Mouse (Mus musculus) liver, adult (tissue): ENCODE results near the gene Rtn3.
A peak's percentile ranks its signal among the peaks of the same experiment; 100 is the strongest.

ENCODE experiments used
- GATA4 ChIP-seq: IDR thresholded peaks from 2 replicates; pipeline ENCODE4 v1.6.1; 2014; ENCODE audit warnings: mild to moderate bottlenecking, low read length; ENCODE audit not compliant: insufficient replicate concordance

Rtn3 gene

DNA sequence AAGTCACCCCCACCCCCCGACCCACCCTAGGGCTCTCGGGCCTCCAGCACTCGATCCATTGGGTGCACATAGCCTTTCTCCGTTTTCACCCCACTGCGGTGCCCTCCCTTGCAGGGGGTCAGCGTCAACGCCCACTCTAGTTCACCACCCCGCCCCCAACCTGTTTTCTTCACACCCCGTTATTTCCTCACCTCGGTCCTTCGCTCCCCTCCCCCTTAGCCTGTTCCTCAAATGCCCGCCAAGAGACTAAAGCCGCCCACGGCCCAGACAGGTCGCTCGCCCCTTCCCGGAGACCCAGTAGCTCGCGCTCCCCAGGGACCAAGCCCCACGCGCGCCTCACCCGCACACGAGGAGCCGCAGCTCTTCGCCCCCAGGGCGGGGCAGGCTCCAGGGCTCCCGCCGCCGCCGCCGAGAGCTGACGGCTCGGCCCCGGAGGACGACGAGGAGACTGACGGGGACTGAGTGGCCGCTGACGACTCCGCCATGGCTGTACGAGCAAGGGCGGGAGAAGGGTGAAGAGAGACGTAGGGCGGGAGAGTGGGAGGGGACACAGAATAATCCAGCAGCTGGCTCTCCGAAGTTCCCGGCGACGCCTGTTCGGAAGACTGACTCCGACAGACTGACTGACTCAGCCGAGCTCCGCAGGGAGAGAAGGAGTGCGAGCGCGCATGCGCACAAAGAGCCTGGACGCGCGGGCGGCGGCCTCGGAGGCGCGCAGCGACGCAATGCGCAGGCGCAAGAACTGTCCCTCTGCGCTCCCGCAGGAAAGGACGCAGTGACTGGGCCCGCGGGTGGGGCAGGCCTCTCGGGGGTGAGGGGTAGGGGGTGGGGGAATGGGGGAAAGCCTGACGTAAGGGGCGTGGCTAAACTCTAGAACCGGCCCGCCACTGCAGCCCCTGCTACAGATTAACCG is at the start of gene Rtn3:
Gene Rtn3, minus strand, starts transcription at position 683 of the 913 bp plus-strand sequence.
- no peak for TF ChIP-seq GATA4

DNA sequence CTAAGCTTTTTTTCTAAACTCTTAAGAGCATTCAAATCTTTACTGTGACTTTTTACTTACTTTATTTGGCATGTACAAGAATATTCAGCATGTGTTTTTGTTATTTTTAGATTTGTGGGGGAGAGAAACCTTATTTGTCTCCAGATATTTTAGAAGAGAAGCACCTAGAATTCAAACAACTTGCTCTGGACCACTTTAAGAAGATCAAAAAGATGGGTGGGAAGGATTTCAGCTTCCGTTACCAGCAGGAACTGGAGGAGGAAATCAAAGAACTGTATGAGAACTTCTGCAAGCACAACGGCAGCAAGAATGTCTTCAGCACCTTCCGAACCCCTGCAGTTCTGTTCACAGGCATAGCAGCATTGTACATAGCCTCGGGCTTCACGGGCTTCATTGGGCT is 48.8 kb upstream of the Rtn3 start:
- no peak for TF ChIP-seq GATA4

DNA sequence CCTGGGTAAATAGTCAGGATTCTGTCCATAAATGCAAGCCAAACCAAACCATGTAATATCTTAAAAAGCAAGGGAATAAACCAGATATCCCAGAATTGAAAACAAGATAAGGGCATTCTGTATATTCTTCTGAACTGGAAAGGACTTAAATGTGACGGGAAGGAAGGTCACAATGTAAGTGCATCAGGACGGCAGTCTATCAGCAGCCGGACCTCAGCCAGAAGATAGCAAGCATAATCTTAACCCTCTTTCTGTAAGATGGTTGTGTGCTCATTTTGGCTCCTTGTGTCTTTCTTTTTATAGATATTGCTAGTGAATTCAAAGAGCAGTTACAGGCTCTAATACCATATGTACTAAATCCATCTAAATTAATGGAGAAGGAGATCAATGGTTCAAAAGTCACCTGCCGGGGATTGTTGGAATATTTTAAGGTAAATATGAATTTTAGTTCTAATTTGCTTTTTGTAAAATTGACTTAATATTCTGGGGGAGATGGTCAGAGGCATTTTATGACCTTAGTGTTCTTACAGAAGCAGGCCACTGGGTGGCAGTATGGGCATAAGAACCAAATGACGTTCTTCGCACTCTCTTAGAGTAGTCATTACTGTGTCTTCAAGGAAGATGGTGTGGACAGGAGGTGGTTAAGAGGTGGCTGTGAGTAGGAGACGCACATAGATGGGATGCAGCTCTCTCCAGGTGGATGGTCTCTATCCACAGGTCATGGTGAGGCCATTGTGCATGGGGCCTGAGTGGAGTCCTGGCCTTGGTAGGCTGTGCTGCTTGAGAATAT is 45.8 kb upstream of the Rtn3 start:
- TF ChIP-seq GATA4 = peak; percentile 92

DNA sequence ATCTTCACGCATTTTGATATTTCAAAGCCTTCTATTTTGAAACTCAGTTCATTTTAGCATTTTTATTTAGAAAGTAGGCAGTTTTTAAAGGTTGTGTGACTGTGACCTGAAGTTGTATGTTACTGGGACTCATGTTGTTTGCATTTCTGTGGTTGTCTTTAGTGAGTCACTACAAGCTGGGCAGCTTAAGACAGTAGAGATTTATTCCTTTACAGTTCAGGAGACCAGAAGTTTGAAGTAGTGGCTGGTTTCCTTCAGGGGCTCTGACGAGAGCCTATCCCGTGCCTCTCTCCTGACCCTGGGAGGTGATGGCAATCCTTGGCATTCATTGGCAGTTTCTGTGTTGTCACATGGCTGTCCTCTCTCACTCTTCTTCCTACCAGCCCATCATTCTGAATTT is 41.8 kb upstream of the Rtn3 start:
- TF ChIP-seq GATA4 = no peak

DNA sequence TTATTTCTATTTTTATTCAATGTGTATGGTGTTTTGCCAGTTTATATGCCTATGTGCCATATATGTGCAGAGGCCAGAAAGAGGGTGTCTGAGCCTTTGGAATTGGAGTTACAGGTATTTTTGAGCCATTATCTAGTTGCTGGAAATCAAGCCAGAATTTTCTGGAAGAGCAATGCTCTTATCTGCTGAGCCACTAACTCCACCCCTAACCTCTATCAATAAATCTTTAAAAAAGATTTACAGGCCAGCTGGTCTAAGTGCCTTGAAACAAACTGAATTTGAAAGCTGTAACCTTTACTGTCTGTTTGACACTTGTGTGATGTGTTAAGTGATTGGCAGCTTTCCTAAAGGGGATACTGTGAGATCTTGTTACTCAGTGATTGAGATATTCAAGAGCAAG is 40.7 kb upstream of the Rtn3 start:
- TF ChIP-seq GATA4 = no peak

DNA sequence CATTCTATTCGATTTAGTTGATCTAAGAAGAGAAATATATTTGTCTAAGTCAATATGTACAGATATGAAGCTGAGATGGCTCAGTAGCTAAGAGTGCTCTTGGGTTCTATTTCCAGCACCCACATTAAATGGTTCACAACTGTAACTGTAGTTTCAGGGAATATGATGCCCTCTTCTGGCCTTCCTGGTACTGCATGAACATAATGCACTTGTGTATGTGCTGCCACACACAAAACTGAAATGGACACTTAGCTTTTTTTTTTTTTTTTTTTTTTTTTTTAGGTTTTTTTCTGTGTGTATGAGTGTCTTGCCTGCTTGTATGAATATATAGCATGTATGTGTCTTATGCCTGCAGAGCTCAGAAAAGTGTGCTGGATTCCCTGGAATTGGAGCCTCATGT is 40.2 kb upstream of the Rtn3 start:
- no peak for TF ChIP-seq GATA4

GRCm38 (mm10) chr19:7522856-7523255 is 39.8 kb upstream of the Rtn3 start:
- no peak for TF ChIP-seq GATA4

DNA sequence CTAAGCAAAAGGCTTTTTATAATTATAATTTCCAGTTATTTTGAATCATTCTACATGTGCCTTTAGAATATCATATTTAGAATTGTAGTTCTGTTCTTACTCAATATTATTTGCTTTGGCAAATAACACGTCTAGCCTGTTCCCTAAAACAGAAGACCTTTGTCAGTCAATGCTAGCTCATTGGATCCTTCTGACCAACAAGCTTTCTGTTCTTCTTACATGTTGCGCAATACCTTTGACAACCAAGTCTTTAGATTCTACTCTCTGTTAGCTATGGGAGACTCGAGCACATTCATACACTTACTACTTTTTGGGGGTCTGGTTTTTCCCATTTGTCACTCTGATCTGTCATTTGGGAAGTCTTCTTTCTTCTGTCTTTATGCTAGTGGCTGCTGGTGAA is 38.5 kb upstream of the Rtn3 start:
- no peak for TF ChIP-seq GATA4

DNA sequence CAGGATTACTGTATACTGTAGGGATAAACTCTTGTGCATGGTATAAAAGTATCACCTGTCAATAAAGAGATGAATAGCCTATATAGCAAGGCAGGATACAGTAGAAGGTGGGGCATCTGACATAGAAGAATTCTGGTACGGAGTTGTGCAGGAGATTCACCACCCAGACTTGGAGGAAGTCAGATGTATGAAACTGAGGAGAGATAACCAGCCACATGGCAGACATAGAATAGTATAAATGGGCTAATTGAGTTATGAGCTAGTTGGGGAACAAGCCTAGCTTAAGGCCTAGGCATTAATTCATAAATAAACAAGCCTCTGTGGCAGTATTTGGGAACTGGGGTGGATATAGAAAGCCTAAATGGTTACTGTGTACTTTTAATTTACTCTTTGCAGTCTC is 33.4 kb upstream of the Rtn3 start:
- TF ChIP-seq GATA4 = no peak

DNA sequence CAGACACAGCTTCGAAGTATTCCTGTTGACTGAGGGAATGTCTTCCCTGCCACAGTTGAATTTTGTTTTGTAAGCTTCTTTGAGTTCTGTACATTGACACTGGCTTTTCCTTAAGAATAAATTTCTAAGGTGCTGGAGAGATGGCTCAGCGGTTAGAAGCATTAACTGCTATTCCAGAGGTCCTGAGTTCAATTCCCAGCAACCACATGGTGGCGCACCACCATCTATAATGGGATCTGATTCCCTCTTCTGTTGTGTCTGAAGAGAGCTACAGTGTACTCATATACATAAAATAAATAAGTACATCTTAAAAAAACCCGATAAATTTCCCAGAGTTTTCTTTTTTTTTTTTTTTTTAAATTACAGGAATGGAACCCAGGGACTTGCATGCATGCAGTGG is 24.9 kb upstream of the Rtn3 start:
- TF ChIP-seq GATA4 = no peak

GRCm38 (mm10) chr19:7506321-7506720 is 23.2 kb upstream of the Rtn3 start:
- no peak for TF ChIP-seq GATA4

- no peak for TF ChIP-seq GATA4
Observed at GRCm38 (mm10) chr19:7502432-7502831, 19.4 kb upstream of the Rtn3 start.

DNA sequence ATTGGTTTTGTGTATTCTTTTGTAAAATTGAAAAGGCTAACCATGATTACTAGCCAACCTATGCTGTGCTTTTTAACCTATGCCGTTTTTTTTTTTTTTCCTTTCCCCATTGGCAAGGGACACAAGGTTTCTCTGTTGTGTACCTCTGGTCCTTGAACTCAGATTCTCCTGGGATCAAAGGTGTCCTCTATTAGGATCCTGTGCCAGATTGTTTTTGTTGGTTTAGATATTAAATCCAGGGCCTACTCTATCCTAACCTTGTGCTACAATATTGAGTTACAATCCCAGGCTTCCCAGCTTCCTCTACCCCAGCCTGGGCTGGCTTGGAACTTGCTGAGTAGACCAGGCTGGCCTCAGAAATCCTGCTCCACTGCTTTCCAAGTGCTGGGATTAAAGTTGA is 17.6 kb upstream of the Rtn3 start:
- no peak for TF ChIP-seq GATA4

DNA sequence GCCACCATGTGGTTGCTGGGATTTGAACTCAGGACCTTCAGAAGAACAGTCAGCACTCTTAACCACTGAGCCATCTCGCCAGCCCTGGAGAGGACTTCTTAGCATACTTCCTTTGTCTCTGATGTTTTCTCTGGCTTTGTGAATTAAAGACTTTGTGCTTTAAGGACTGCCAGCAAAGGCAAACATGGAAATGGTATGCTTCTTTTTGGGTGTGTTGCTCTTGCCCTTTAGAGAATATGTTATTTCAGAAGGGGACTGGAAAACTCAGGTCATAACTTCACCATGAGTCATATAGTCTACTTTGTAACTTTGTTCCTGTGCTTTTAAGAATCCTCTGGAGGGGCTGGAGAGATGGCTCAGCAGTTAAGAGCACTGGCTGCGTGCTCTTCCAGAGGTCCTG is 15.7 kb upstream of the Rtn3 start:
- TF ChIP-seq GATA4 = no peak

GRCm38 (mm10) chr19:7495221-7496038 is 12.3 kb upstream of the Rtn3 start:
- TF ChIP-seq GATA4 = no peak
